Mouse (Mus musculus) liver, embryonic 14 days (tissue): ENCODE results near the gene Zfp420. TPM values are rescaled to one million over a fixed set of nuclear protein-coding genes. Genes with fewer than 3 reads are reported as not detected.

Source experiments
- polyA plus RNA-seq: library from polyadenylated mRNA; depleted of rRNA; stranded (reverse); fragments of >200 nt; gene quantifications from 2 replicates; pipeline ENCODE4 v1.2.3, GENCODE M21; 2012; rRNA removed

Zfp420 gene
- 0.83 and 0.98 TPM in 2 replicates for polyA plus RNA-seq

DNA sequence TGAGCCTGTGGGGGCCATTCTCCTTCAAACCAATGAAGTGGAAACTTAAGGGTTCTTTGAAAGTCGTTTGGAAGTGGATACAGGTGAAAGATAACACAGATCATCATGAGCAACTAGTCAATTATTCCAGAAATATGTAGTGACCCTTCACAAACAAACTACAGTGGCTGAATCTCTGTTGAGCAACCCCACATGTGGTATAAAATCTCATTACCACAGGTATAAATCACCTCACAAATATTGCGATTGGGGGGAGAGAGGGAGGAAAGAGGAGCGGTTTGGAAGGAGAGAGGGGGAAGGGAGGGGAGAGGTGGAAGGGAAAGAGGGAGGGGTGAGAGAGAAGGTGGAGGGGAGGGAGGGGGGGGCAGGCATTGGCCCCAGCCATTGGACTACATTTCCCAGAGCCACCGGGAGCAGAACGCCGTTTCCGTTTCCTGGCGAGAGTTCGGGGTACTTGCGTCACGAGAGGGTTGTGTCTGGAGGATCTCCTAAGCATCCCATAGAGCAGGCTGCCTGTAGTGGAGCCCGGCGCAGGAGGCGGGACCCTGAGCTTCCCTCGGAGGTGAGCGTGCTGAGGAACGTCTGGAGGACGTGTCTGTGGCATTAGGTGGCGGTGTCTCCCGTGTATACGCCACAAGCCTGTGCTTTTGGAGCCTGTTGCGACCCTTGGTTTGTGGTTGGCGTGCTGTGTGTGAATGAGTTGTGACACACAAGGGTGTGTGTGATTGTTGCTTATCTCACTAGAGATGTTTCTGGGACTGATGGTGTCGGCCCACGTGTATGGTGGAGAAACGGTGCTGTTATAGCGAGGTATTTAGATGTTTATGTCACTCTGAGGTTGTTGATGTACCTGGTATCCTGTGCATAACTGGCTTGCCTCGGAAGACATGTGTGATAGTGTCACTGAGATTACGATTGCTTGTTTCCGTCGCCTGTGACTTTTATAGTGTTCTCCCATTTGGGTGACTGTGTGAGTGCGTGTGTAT, at the start of gene Zfp420:
Gene Zfp420, plus strand, starts transcription at position 448 of the 986 bp plus-strand sequence.

GRCm38 (mm10) chr7:29815910-29816429, 43.8 kb upstream of the Zfp420 start, which contains the start of gene Zfp790:
Gene Zfp790, plus strand, starts transcription at chr7:29816114.

GRCm38 (mm10) chr7:29853219-29853842, 6.4 kb upstream of the Zfp420 start, which contains the start of gene Zfp940:
Gene Zfp940, minus strand, starts transcription at chr7:29853669.

GRCm38 (mm10) chr7:29905966-29906681, 46.3 kb downstream of the Zfp420 start, which contains the start of gene Zfp27:
Gene Zfp27, minus strand, starts transcription at chr7:29906572.

GRCm38 (mm10) chr7:29908130-29908950, 48.6 kb downstream of the Zfp420 start, which contains the start of gene Zfp383:
Gene Zfp383, plus strand, starts transcription at chr7:29908223.

Other genes with a start within 250 kb of the Zfp420 start
- 0.01 TPM in 1 of 2 replicates, not detected in the other for gene Catsperg2, start 132.9 kb upstream of the Zfp420 start, polyA plus RNA-seq
- 2.8 and 3.3 TPM in 2 replicates for gene Zfp84, start 91.4 kb upstream of the Zfp420 start, polyA plus RNA-seq
- gene Zfp30, start 76.0 kb upstream of the Zfp420 start, polyA plus RNA-seq: 0.37 and 0.49 TPM in 2 replicates
- 2.1 TPM in 2 replicates for gene Zfp790, start 43.9 kb upstream of the Zfp420 start, polyA plus RNA-seq
- gene Zfp940, start 6.3 kb upstream of the Zfp420 start, polyA plus RNA-seq: 0.41 and 0.53 TPM in 2 replicates
- 1.3 TPM in 2 replicates for gene Zfp27, start 46.6 kb downstream of the Zfp420 start, polyA plus RNA-seq
- 0.77 and 0.84 TPM in 2 replicates for gene Zfp383, start 48.2 kb downstream of the Zfp420 start, polyA plus RNA-seq
- 1.4 and 1.6 TPM in 2 replicates for gene Zfp74, start 94.1 kb downstream of the Zfp420 start, polyA plus RNA-seq
- gene Zfp568, start 124.0 kb downstream of the Zfp420 start, polyA plus RNA-seq: 5.8 and 6.6 TPM in 2 replicates
- gene Zfp14, start 191.4 kb downstream of the Zfp420 start, polyA plus RNA-seq: 0.31 and 0.33 TPM in 2 replicates
- 0.60 and 0.68 TPM in 2 replicates for gene Zfp82, start 212.9 kb downstream of the Zfp420 start, polyA plus RNA-seq
- gene Gm26920, start 230.4 kb downstream of the Zfp420 start, polyA plus RNA-seq: 0.02 TPM in 2 replicates
- 1.1 and 1.2 TPM in 2 replicates for gene Zfp566, start 230.5 kb downstream of the Zfp420 start, polyA plus RNA-seq
- 5.0 and 5.6 TPM in 2 replicates for gene Zfp260, start 234.8 kb downstream of the Zfp420 start, polyA plus RNA-seq